Comparison of ENCODE assay signal across 8 mouse cellular contexts in genomic region chr10:78100989-78101780, GRCm38 (mm10). TPM values are rescaled to one million over a fixed set of nuclear protein-coding genes. Genes with fewer than 3 reads are reported as not detected.
DNase-seq lines count a peak whose midpoint lies in the region; ATAC-seq lines count a peak whose summit lies in the region.

No protein-coding gene starts in this region.

- peak overlapping the region; percentile 25; the same call in 1 of the 2 replicates for H3K9ac ChIP-seq in lung, embryonic 16.5 days (ENCODE audit: low read length)
- H3K9ac ChIP-seq in hindbrain, embryonic 12.5 days, result peak overlapping the region; percentile 32; the same call in 1 of the 2 replicates
- no peak overlapping the region for H3K9ac ChIP-seq in liver, embryonic 15.5 days

- no peak for DNase-seq in lung, adult 18-20 months
- peak; percentile 86 for DNase-seq in yolk sac, embryonic 10.5 days (ENCODE audit: low spot score)
- DNase-seq in cerebellum, adult 8-10 months, result no peak
- no peak for DNase-seq in left cerebral cortex, postnatal 36 days (ENCODE audit: low spot score in 2 of 2)
- DNase-seq in left cerebral cortex, postnatal 14 days (ENCODE audit: low spot score in 2 of 2), result no peak

- peak overlapping the region; percentile 42 for H3K4me2 ChIP-seq in lung, embryonic 16.5 days (ENCODE audit: low read depth, low read length)
- peak overlapping the region; percentile 51 for H3K4me2 ChIP-seq in hindbrain, embryonic 12.5 days (replicated peaks)
- peak overlapping the region; percentile 41 for H3K4me2 ChIP-seq in liver, embryonic 15.5 days

- H3K27me3 ChIP-seq in lung, embryonic 16.5 days (ENCODE audit: control insufficient read depth, insufficient read depth, low read depth, low read length), result no peaks in the 10 kb centered on the region; the same call in 1 of the 2 replicates
- no peaks in the 10 kb centered on the region for H3K27me3 ChIP-seq in hindbrain, embryonic 12.5 days
- no peaks in the 10 kb centered on the region for H3K27me3 ChIP-seq in liver, embryonic 15.5 days

- no peaks in the 10 kb centered on the region for H3K9me3 ChIP-seq in lung, embryonic 16.5 days (ENCODE audit: control insufficient read depth, low read length)
- no peaks in the 10 kb centered on the region for H3K9me3 ChIP-seq in hindbrain, embryonic 12.5 days (replicated peaks)
- no peaks in the 10 kb centered on the region for H3K9me3 ChIP-seq in liver, embryonic 15.5 days (replicated peaks)

- H3K36me3 ChIP-seq in lung, embryonic 16.5 days (ENCODE audit: control insufficient read depth, insufficient read depth, low read length), result no peaks in the 10 kb centered on the region
- H3K36me3 ChIP-seq in hindbrain, embryonic 12.5 days, result no peaks in the 10 kb centered on the region
- H3K36me3 ChIP-seq in liver, embryonic 15.5 days (replicated peaks), result no peaks in the 10 kb centered on the region

- peaks cover 21% of the 10 kb centered on the region; the same call in 1 of the 2 replicates for H3K4me1 ChIP-seq in lung, embryonic 16.5 days (replicated peaks; ENCODE audit: control insufficient read depth, insufficient read depth, low read length)
- peaks cover 6% of the 10 kb centered on the region for H3K4me1 ChIP-seq in hindbrain, embryonic 12.5 days
- H3K4me1 ChIP-seq in liver, embryonic 15.5 days (replicated peaks), result peaks cover 15% of the 10 kb centered on the region

- no peak overlapping the region for H3K27ac ChIP-seq in lung, embryonic 16.5 days (ENCODE audit: low read length)
- H3K27ac ChIP-seq in hindbrain, embryonic 12.5 days, result no peak overlapping the region
- H3K27ac ChIP-seq in liver, embryonic 15.5 days (replicated peaks), result 0 out of 2 replicates have a peak overlapping the region, but pooled peaks have one; percentile 29

- 5% methylated on average over 16 of the region's 16 CpGs for WGBS in lung, embryonic 16.5 days
- 28% methylated on average over 16 of the region's 16 CpGs for WGBS in hindbrain, embryonic 12.5 days
- 17% methylated on average over 16 of the region's 16 CpGs for WGBS in liver, embryonic 15.5 days (ENCODE audit: insufficient replicate concordance)

- intact Hi-C loops in left cerebral cortex, postnatal 36 days (cut with DNase I), result no loop called here
- intact Hi-C loops in left cerebral cortex, postnatal 14 days (cut with DNase I), result no loop called here

- no peak for ATAC-seq in lung, embryonic 16.5 days (ENCODE audit: low read depth)
- peak; percentile 63 for ATAC-seq in hindbrain, embryonic 12.5 days (ENCODE audit: low FRiP score)
- ATAC-seq in liver, embryonic 15.5 days (ENCODE audit: insufficient read depth), result peak; percentile 52

- H3K4me3 ChIP-seq in lung, embryonic 16.5 days (ENCODE audit: low read length), result peak overlapping the region; percentile 7
- peak overlapping the region; percentile 23 for H3K4me3 ChIP-seq in hindbrain, embryonic 12.5 days
- peak overlapping the region; percentile 12; the same call in 1 of the 2 replicates for H3K4me3 ChIP-seq in liver, embryonic 15.5 days (replicated peaks)

RNA-seq across cellular contexts. Expression of gene Icosl, which starts 32.1 kb away (rescaled TPM):
- 9.5 and 10.2 TPM in 2 replicates for polyA plus RNA-seq in lung, embryonic 16.5 days (2015; fragmentation: Nextera tagmentation; extraction: Ambion mirVana)
- polyA plus RNA-seq in hindbrain, embryonic 12.5 days (2016; fragmentation: Nextera tagmentation; extraction: Ambion mirVana), result 1.2 and 1.8 TPM in 2 replicates
- 2.2 TPM in 2 replicates for polyA plus RNA-seq in liver, embryonic 15.5 days (2015; fragmentation: Nextera tagmentation; extraction: Ambion mirVana)
- 1 to 10 TPM; 1.9 to 2.2 TPM for total RNA-seq in left cerebral cortex, postnatal 36 days (2021)
- total RNA-seq in left cerebral cortex, postnatal 14 days (2021), result 1 to 10 TPM; 1.4 to 1.9 TPM

RNA-seq across cellular contexts. Expression of gene Aire, which starts 57.8 kb away (rescaled TPM):
- polyA plus RNA-seq in lung, embryonic 16.5 days (2015; fragmentation: Nextera tagmentation; extraction: Ambion mirVana), result 2.2 and 2.3 TPM in 2 replicates
- 0.20 and 0.23 TPM in 2 replicates for polyA plus RNA-seq in hindbrain, embryonic 12.5 days (2016; fragmentation: Nextera tagmentation; extraction: Ambion mirVana)
- not detected in 2 replicates for polyA plus RNA-seq in liver, embryonic 15.5 days (2015; fragmentation: Nextera tagmentation; extraction: Ambion mirVana)
- total RNA-seq in left cerebral cortex, postnatal 36 days (2021), result under 1 TPM in 1 of 2 experiments, not detected in 1; 0.25 TPM
- under 1 TPM in 1 of 2 experiments, not detected in 1; 0.27 TPM for total RNA-seq in left cerebral cortex, postnatal 14 days (2021)

RNA-seq across cellular contexts. Expression of gene Dnmt3l, which starts 59.4 kb away (rescaled TPM):
- 0.65 and 1.6 TPM in 2 replicates for polyA plus RNA-seq in lung, embryonic 16.5 days (2015; fragmentation: Nextera tagmentation; extraction: Ambion mirVana)
- polyA plus RNA-seq in hindbrain, embryonic 12.5 days (2016; fragmentation: Nextera tagmentation; extraction: Ambion mirVana), result 0.48 TPM in 1 of 2 replicates, not detected in the other
- polyA plus RNA-seq in liver, embryonic 15.5 days (2015; fragmentation: Nextera tagmentation; extraction: Ambion mirVana), result not detected in 2 replicates
- total RNA-seq in left cerebral cortex, postnatal 36 days (2021), result not detected
- total RNA-seq in left cerebral cortex, postnatal 14 days (2021), result under 1 TPM in 1 of 2 experiments, not detected in 1; 0.33 TPM
